In genomic region chr3:22192931-22193330, GRCm38 (mm10) we compare ENCODE assay signal across 15 mouse cellular contexts.
"Had no signal": no experiment of that assay in that cellular context is flagged by ENCODE, and none has a peak within 500 bp of the region (broad histone marks: within the 10 kb centered on the region; RNA-seq: fewer than 3 reads in every experiment).

No protein-coding gene starts in this region.

- H3K9me3 ChIP-seq: neural tube, embryonic 15.5 days; stomach, embryonic 15.5 days had no signal

- H3K4me2 ChIP-seq: neural tube, embryonic 15.5 days; stomach, embryonic 15.5 days had no signal

- H3K4me3 ChIP-seq: neural tube, embryonic 15.5 days; stomach, embryonic 15.5 days had no signal

- DNase-seq: retina, postnatal 1 day; right cerebral cortex, adult 18-20 months; right cerebral cortex, postnatal 14 days; right cerebral cortex, postnatal 25 days; right cerebral cortex, postnatal 4 days; spleen, adult 18-20 months; thymus, adult 18-20 months; thymus, adult 2 months; thymus, postnatal 14 days; thymus, postnatal 25 days; thymus, postnatal 36 days; thymus, postnatal 4 days had no signal

- H3K27me3 ChIP-seq: neural tube, embryonic 15.5 days; stomach, embryonic 15.5 days had no signal

- H3K9ac ChIP-seq: neural tube, embryonic 15.5 days; stomach, embryonic 15.5 days had no signal

- H3K4me1 ChIP-seq: neural tube, embryonic 15.5 days; stomach, embryonic 15.5 days had no signal

- H3K27ac ChIP-seq: neural tube, embryonic 15.5 days; stomach, embryonic 15.5 days; stomach, postnatal 0 days had no signal
